Mouse (Mus musculus): ENCODE measurements around the gene Atr. TPM values are rescaled to one million over a fixed set of nuclear protein-coding genes. Genes with fewer than 3 reads are reported as not detected.

Gene Atr
- polyA plus RNA-seq, 1 experiment = 4.4 TPM

- Histone ChIP-seq H3K27me3 (ENCODE audit: control insufficient read depth, insufficient read depth, low read length) (no peaks in the 10 kb centered on the region), H3K27ac (ENCODE audit: control insufficient read depth, insufficient read depth, low read length) (no peak overlapping the region), H3K4me3 (ENCODE audit: control insufficient read depth, insufficient read depth, low read length) (no peak overlapping the region), H3K4me1 (replicated peaks; ENCODE audit: control insufficient read depth, insufficient read depth, low read length) (no peaks in the 10 kb centered on the region), H3K36me3 (ENCODE audit: control insufficient read depth, insufficient read depth, low read length) (no peaks in the 10 kb centered on the region)
- no peak for DNase-seq
- no peak for TF ChIP-seq POLR2A (IDR thresholded peaks at IDR 0.05; ENCODE audit: control insufficient read depth, extremely low read depth, insufficient read depth, low read length, poor library complexity)
- no peak for TF ChIP-seq CTCF (IDR thresholded peaks at IDR 0.05; ENCODE audit: borderline replicate concordance, control insufficient read depth, extremely low read depth, insufficient read depth, low read length, poor library complexity)
- 90% methylated on average over 7 of the region's 7 CpGs for WGBS
Observed at GRCm38 (mm10) chr9:95822531-95822930, 34.9 kb upstream of the Atr start.

- 93% methylated on average over 5 of the region's 5 CpGs for WGBS
- H3K4me1 ChIP-seq (replicated peaks; ENCODE audit: control insufficient read depth, insufficient read depth, low read length) = no peaks in the 10 kb centered on the region
- DNase-seq = no peak
- no peaks in the 10 kb centered on the region for H3K36me3 ChIP-seq (ENCODE audit: control insufficient read depth, insufficient read depth, low read length)
- TF ChIP-seq CTCF (IDR thresholded peaks at IDR 0.05; ENCODE audit: borderline replicate concordance, control insufficient read depth, extremely low read depth, insufficient read depth, low read length, poor library complexity) = no peak
- no peak for TF ChIP-seq POLR2A (IDR thresholded peaks at IDR 0.05; ENCODE audit: control insufficient read depth, extremely low read depth, insufficient read depth, low read length, poor library complexity)
- H3K4me3 ChIP-seq (ENCODE audit: control insufficient read depth, insufficient read depth, low read length) = no peak overlapping the region
- no peaks in the 10 kb centered on the region for H3K27me3 ChIP-seq (ENCODE audit: control insufficient read depth, insufficient read depth, low read length)
- no peak overlapping the region for H3K27ac ChIP-seq (ENCODE audit: control insufficient read depth, insufficient read depth, low read length)
Observed at GRCm38 (mm10) chr9:95827565-95827964, 29.8 kb upstream of the Atr start.

DNA sequence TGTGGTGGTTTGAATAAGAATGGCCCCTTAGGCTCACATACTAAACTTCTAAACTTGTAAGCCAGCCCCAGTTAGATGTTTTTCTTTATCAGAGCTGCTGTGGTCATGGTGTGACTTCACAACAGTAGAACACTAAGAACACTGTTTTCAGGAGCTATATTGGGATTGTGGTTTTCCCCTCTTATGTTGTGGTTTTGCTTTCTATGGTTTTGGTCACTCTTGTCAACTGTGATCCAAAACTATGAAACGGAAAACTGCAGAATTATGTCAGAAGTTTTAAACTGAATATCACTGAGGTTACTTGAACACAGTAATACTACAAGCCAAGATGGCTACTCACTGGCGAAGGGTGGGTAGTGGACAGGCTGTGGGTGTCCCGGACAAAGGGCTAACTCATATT, 24.6 kb upstream of the Atr start:
- no peaks in the 10 kb centered on the region for H3K27me3 ChIP-seq (ENCODE audit: control insufficient read depth, insufficient read depth, low read length)
- H3K36me3 ChIP-seq (ENCODE audit: control insufficient read depth, insufficient read depth, low read length) = no peaks in the 10 kb centered on the region
- H3K27ac ChIP-seq (ENCODE audit: control insufficient read depth, insufficient read depth, low read length) = no peak overlapping the region
- DNase-seq = no peak
- no peak overlapping the region for H3K4me3 ChIP-seq (ENCODE audit: control insufficient read depth, insufficient read depth, low read length)
- TF ChIP-seq CTCF (IDR thresholded peaks at IDR 0.05; ENCODE audit: borderline replicate concordance, control insufficient read depth, extremely low read depth, insufficient read depth, low read length, poor library complexity) (no peak), POLR2A (IDR thresholded peaks at IDR 0.05; ENCODE audit: control insufficient read depth, extremely low read depth, insufficient read depth, low read length, poor library complexity) (no peak)
- peaks cover 13% of the 10 kb centered on the region for H3K4me1 ChIP-seq (replicated peaks; ENCODE audit: control insufficient read depth, insufficient read depth, low read length)
- WGBS = 40% methylated on average over 3 of the region's 3 CpGs

GRCm38 (mm10) chr9:95834799-95835198, 22.6 kb upstream of the Atr start:
- H3K27ac ChIP-seq (ENCODE audit: control insufficient read depth, insufficient read depth, low read length) = no peak overlapping the region
- no peak for DNase-seq
- WGBS = 2% methylated on average over 3 of the region's 3 CpGs

DNA sequence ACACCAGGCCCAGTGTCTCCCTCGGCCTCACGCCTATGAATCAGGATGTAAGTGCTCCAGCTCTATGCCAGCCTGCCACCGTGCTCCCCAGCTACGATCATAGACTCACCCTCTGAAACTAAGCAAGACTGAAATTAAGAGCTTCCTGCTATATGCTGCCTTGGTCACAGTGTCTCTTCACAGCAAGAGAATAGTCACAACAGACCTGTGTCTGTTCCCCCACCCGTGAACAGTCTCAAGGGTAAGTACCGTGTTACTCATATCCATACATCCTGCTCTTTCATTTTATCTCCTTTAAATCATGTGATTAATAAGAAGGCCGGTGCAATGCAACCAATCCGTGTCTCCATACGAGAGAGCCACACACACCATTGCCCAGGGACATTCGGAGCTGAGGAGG, 21.7 kb upstream of the Atr start:
- H3K36me3 ChIP-seq (ENCODE audit: control insufficient read depth, insufficient read depth, low read length) = no peaks in the 10 kb centered on the region
- no peak overlapping the region for H3K27ac ChIP-seq (ENCODE audit: control insufficient read depth, insufficient read depth, low read length)
- no peak for DNase-seq
- 62% methylated on average over 10 of the region's 10 CpGs for WGBS
- no peaks in the 10 kb centered on the region for H3K27me3 ChIP-seq (ENCODE audit: control insufficient read depth, insufficient read depth, low read length)
- H3K4me1 ChIP-seq (replicated peaks; ENCODE audit: control insufficient read depth, insufficient read depth, low read length) = peaks cover 13% of the 10 kb centered on the region
- H3K4me3 ChIP-seq (ENCODE audit: control insufficient read depth, insufficient read depth, low read length) = no peak overlapping the region
- no peak for TF ChIP-seq CTCF (IDR thresholded peaks at IDR 0.05; ENCODE audit: borderline replicate concordance, control insufficient read depth, extremely low read depth, insufficient read depth, low read length, poor library complexity)
- TF ChIP-seq POLR2A (IDR thresholded peaks at IDR 0.05; ENCODE audit: control insufficient read depth, extremely low read depth, insufficient read depth, low read length, poor library complexity) = no peak

More at GRCm38 (mm10) chr9:95834799-95835198, 22.6 kb upstream of the Atr start:
- TF ChIP-seq POLR2A (IDR thresholded peaks at IDR 0.05; ENCODE audit: control insufficient read depth, extremely low read depth, insufficient read depth, low read length, poor library complexity) (no peak), CTCF (IDR thresholded peaks at IDR 0.05; ENCODE audit: borderline replicate concordance, control insufficient read depth, extremely low read depth, insufficient read depth, low read length, poor library complexity) (no peak)
- Histone ChIP-seq H3K4me3 (ENCODE audit: control insufficient read depth, insufficient read depth, low read length) (no peak overlapping the region), H3K36me3 (ENCODE audit: control insufficient read depth, insufficient read depth, low read length) (no peaks in the 10 kb centered on the region), H3K27me3 (ENCODE audit: control insufficient read depth, insufficient read depth, low read length) (no peaks in the 10 kb centered on the region), H3K4me1 (replicated peaks; ENCODE audit: control insufficient read depth, insufficient read depth, low read length) (peaks cover 13% of the 10 kb centered on the region)

- no peaks in the 10 kb centered on the region for H3K36me3 ChIP-seq (ENCODE audit: control insufficient read depth, insufficient read depth, low read length)
Observed at GRCm38 (mm10) chr9:95839424-95839823, 18.0 kb upstream of the Atr start.

More at GRCm38 (mm10) chr9:95839424-95839823, 18.0 kb upstream of the Atr start:
- WGBS = 93% methylated on average over 3 of the region's 3 CpGs
- TF ChIP-seq POLR2A (IDR thresholded peaks at IDR 0.05; ENCODE audit: control insufficient read depth, extremely low read depth, insufficient read depth, low read length, poor library complexity) (no peak), CTCF (IDR thresholded peaks at IDR 0.05; ENCODE audit: borderline replicate concordance, control insufficient read depth, extremely low read depth, insufficient read depth, low read length, poor library complexity) (no peak)
- Histone ChIP-seq H3K27ac (ENCODE audit: control insufficient read depth, insufficient read depth, low read length) (no peak overlapping the region), H3K27me3 (ENCODE audit: control insufficient read depth, insufficient read depth, low read length) (peaks cover 2% of the 10 kb centered on the region; the same call in 1 of the 2 replicates), H3K4me1 (replicated peaks; ENCODE audit: control insufficient read depth, insufficient read depth, low read length) (peaks cover 8% of the 10 kb centered on the region), H3K4me3 (ENCODE audit: control insufficient read depth, insufficient read depth, low read length) (no peak overlapping the region)
- DNase-seq = no peak
